Mouse (Mus musculus) heart, embryonic 12.5 days (tissue): ENCODE measurements around the gene Skap1. TPM values are rescaled to one million over a fixed set of nuclear protein-coding genes. Genes with fewer than 3 reads are reported as not detected.

ENCODE experiments used
- ATAC-seq: fragments of 200-750 bp; cut with Nextera tagmentation; 2 replicates; pipeline ENCODE4 v1.8.0; 2017; ENCODE audit warnings: moderate TSS enrichment, moderate library complexity; ENCODE audit not compliant: insufficient number of reproducible peaks, low FRiP score
- H3K27ac ChIP-seq: fragments of 300-500 bp; sonication (generic); 2 replicates; pipeline ENCODE4 v1.5.1; 2016; ENCODE audit warnings: mild to moderate bottlenecking, moderate library complexity; ENCODE audit not compliant: poor library complexity, severe bottlenecking
- H3K27me3 ChIP-seq: fragments of 300-500 bp; sonication (generic); replicated peaks from 2 replicates; pipeline ENCODE4 v1.6.1; 2016; ENCODE audit warnings: mild to moderate bottlenecking, moderate library complexity
- H3K36me3 ChIP-seq: fragments of 300-500 bp; sonication (generic); 2 replicates; pipeline ENCODE4 v1.6.1; 2016; ENCODE audit warnings: mild to moderate bottlenecking, moderate library complexity
- H3K4me1 ChIP-seq: fragments of 300-500 bp; sonication (generic); replicated peaks from 2 replicates; pipeline ENCODE4 v1.6.1; 2016; ENCODE audit warnings: mild to moderate bottlenecking
- H3K4me2 ChIP-seq: fragments of 300-500 bp; sonication (generic); 2 replicates; pipeline ENCODE4 v1.6.1; 2016; ENCODE audit warnings: mild to moderate bottlenecking, moderate library complexity
- H3K4me3 ChIP-seq: fragments of 300-500 bp; sonication (generic); 2 replicates; pipeline ENCODE4 v1.5.1; 2016; ENCODE audit warnings: mild to moderate bottlenecking
- H3K9ac ChIP-seq: fragments of 300-500 bp; sonication (generic); 2 replicates; pipeline ENCODE4 v1.6.1; 2016; ENCODE audit warnings: mild to moderate bottlenecking, moderate library complexity
- H3K9me3 ChIP-seq: fragments of 300-500 bp; sonication (generic); replicated peaks from 2 replicates; pipeline ENCODE4 v1.6.1; 2016; ENCODE audit warnings: mild to moderate bottlenecking, moderate library complexity
- WGBS: fragments of 180-500 bp; shearing (Covaris S2); methylation state at CpG from one replicate; pipeline ENCODE4 v1.1.7; 2016; 5-methylcytosine and 5-hydroxymethylcytosine counted together
- polyA plus RNA-seq: library from polyadenylated mRNA; unstranded; fragments of >200 nt; fragmentation: Nextera tagmentation; extraction: Ambion mirVana; gene quantifications from 2 replicates; pipeline ENCODE4 v1.2.1, GENCODE M21; 2016

Gene Skap1
- polyA plus RNA-seq, 1 experiment from 2014 or later = 0.50 TPM

DNA sequence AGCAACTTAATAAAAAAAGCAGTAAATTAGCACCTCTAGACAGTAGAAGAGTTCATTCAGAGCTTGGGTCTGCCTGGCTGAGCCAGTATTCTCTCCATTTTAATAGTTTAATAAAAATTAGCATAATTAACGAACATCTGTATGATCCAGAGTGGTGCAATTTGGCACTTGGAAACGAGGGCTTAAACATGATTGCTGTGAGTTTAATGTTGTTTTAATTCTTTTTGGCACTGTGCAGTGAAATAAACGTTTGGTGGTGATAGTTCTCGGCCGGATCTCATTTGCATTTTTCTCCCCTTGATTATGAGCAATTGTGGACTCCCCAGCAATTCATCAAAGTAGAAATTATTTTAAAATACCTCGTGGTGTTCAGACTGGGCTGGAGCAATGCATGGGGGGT lies 282.3 kb downstream of the Skap1 start:
- Histone ChIP-seq H3K9me3 (no peaks in the 10 kb centered on the region), H3K4me3 (no peak overlapping the region), H3K36me3 (no peaks in the 10 kb centered on the region), H3K4me1 (no peaks in the 10 kb centered on the region), H3K27me3 (peaks cover 20% of the 10 kb centered on the region; the same call in 1 of the 2 replicates), H3K9ac (no peak overlapping the region), H3K4me2 (no peak overlapping the region), H3K27ac (no peak overlapping the region)
- WGBS = 70% methylated on average over 6 of the region's 6 CpGs
- no peak for ATAC-seq

GRCm38 (mm10) chr11:96747555-96747954 lies 283.2 kb downstream of the Skap1 start:
- H3K9me3 ChIP-seq = no peaks in the 10 kb centered on the region
- H3K27me3 ChIP-seq = peaks cover 11% of the 10 kb centered on the region; the same call in 1 of the 2 replicates
- 55% methylated on average over 3 of the region's 3 CpGs for WGBS
- no peak overlapping the region for H3K4me2 ChIP-seq
- H3K27ac ChIP-seq = no peak overlapping the region
- no peak overlapping the region for H3K9ac ChIP-seq
- H3K36me3 ChIP-seq = no peaks in the 10 kb centered on the region
- no peak overlapping the region for H3K4me3 ChIP-seq
- no peaks in the 10 kb centered on the region for H3K4me1 ChIP-seq
- no peak for ATAC-seq

GRCm38 (mm10) chr11:96755298-96755697 lies 290.9 kb downstream of the Skap1 start:
- H3K4me1 ChIP-seq = no peaks in the 10 kb centered on the region
- no peak overlapping the region for H3K4me2 ChIP-seq
- H3K9ac ChIP-seq = no peak overlapping the region
- H3K9me3 ChIP-seq = peaks cover 6% of the 10 kb centered on the region; the same call in 1 of the 2 replicates
- no peak overlapping the region for H3K27ac ChIP-seq
- no peaks in the 10 kb centered on the region for H3K27me3 ChIP-seq
- ATAC-seq = no peak
- H3K36me3 ChIP-seq = no peaks in the 10 kb centered on the region
- no peak overlapping the region for H3K4me3 ChIP-seq
- whole genome bisulfite sequencing = 86% methylated on average over 2 of the region's 2 CpGs

DNA sequence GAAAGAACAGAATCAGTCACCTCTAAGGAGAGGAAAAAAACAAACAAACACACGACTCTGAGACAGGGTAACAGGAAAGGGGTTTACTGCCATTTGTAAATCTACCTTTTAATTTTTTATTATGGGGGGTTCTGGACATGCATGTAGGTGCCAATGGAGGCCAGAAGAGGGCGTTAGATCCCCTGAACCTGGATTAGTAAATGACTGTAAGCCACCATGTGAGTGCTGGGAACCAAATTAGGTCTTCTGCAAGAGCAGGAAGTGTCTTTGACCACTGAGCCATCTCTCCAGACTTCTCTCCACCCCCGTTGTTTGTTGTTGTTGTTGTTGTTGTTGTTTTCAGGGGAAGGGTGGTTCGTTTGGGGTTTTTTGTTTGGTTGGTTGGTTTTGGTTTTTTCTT lies 293.0 kb downstream of the Skap1 start:
- Histone ChIP-seq H3K4me3 (no peak overlapping the region), H3K9me3 (peaks cover 6% of the 10 kb centered on the region; the same call in 1 of the 2 replicates), H3K27me3 (no peaks in the 10 kb centered on the region), H3K9ac (no peak overlapping the region), H3K27ac (no peak overlapping the region), H3K4me1 (no peaks in the 10 kb centered on the region), H3K36me3 (no peaks in the 10 kb centered on the region), H3K4me2 (no peak overlapping the region)
- WGBS = 50% methylated on average over 4 of the region's 4 CpGs
- no peak for ATAC-seq

GRCm38 (mm10) chr11:96758402-96758801 lies 294.0 kb downstream of the Skap1 start:
- H3K9me3 ChIP-seq = peaks cover 6% of the 10 kb centered on the region; the same call in 1 of the 2 replicates
- 63% methylated on average over 5 of the region's 5 CpGs for WGBS

DNA sequence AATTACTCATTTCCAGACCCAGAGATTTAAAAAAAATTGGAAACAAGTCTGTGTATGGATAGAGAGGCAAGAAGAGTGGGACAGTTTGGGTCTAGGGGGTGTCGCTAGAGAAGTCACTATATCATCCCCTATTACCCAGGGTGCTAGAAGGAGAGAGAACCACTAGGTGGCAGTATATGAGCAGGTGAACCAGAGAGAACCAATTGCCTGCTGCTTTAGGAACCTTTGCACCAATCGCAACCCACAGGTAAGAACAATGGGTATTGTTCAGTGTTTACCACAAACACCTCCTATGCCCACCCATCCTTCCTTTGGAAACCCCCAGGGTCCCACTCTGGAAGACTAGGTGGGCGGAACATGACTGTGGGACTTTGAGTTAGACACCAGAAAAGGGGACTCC lies 295.6 kb downstream of the Skap1 start:
- H3K4me1 ChIP-seq = 0 out of 2 replicates have a peak, but pooled peaks cover 6% of the 10 kb centered on the region
- H3K4me3 ChIP-seq = no peak overlapping the region
- no peaks in the 10 kb centered on the region for H3K27me3 ChIP-seq
- H3K9ac ChIP-seq = no peak overlapping the region
- ATAC-seq = peak; percentile 63; the same call in 1 of the 2 replicates
- 31% methylated on average over 3 of the region's 3 CpGs for WGBS
- no peak overlapping the region for H3K27ac ChIP-seq
- H3K9me3 ChIP-seq = peaks cover 4% of the 10 kb centered on the region; the same call in 1 of the 2 replicates
- no peaks in the 10 kb centered on the region for H3K36me3 ChIP-seq
- H3K4me2 ChIP-seq = no peak overlapping the region

More at GRCm38 (mm10) chr11:96758402-96758801, 294.0 kb downstream of the Skap1 start:
- no peak for ATAC-seq
- no peak overlapping the region for H3K4me3 ChIP-seq
- no peaks in the 10 kb centered on the region for H3K36me3 ChIP-seq
- no peak overlapping the region for H3K4me2 ChIP-seq
- no peak overlapping the region for H3K9ac ChIP-seq
- H3K27ac ChIP-seq = no peak overlapping the region
- no peaks in the 10 kb centered on the region for H3K4me1 ChIP-seq
- no peaks in the 10 kb centered on the region for H3K27me3 ChIP-seq

- WGBS = 55% methylated on average over 7 of the region's 7 CpGs
- no peaks in the 10 kb centered on the region for H3K9me3 ChIP-seq
- H3K27ac ChIP-seq = no peak overlapping the region
- 0 out of 2 replicates have a peak, but pooled peaks cover 6% of the 10 kb centered on the region for H3K4me1 ChIP-seq
- H3K27me3 ChIP-seq = no peaks in the 10 kb centered on the region
- H3K36me3 ChIP-seq = no peaks in the 10 kb centered on the region
- no peak overlapping the region for H3K4me2 ChIP-seq
- H3K9ac ChIP-seq = no peak overlapping the region
- no peak for ATAC-seq
- H3K4me3 ChIP-seq = no peak overlapping the region
These were observed 297.6 kb downstream of the Skap1 start for GRCm38 (mm10) chr11:96761984-96762383.

- no peak overlapping the region for H3K4me3 ChIP-seq
- no peak overlapping the region for H3K9ac ChIP-seq
- no peaks in the 10 kb centered on the region for H3K27me3 ChIP-seq
- no peak for ATAC-seq
- WGBS = 77% methylated on average over 15 of the region's 15 CpGs
- H3K27ac ChIP-seq = no peak overlapping the region
- no peak overlapping the region for H3K4me2 ChIP-seq
- 0 out of 2 replicates have a peak, but pooled peaks cover 6% of the 10 kb centered on the region for H3K4me1 ChIP-seq
- no peaks in the 10 kb centered on the region for H3K9me3 ChIP-seq
- H3K36me3 ChIP-seq = peaks cover 3% of the 10 kb centered on the region
These were observed 298.5 kb downstream of the Skap1 start for GRCm38 (mm10) chr11:96762742-96763470.

- no peak for ATAC-seq
- no peak overlapping the region for H3K4me2 ChIP-seq
- H3K27me3 ChIP-seq = no peaks in the 10 kb centered on the region
- H3K36me3 ChIP-seq = peaks cover 22% of the 10 kb centered on the region
- H3K4me1 ChIP-seq = 0 out of 2 replicates have a peak, but pooled peaks cover 6% of the 10 kb centered on the region
- H3K9me3 ChIP-seq = no peaks in the 10 kb centered on the region
- H3K27ac ChIP-seq = no peak overlapping the region
- H3K4me3 ChIP-seq = no peak overlapping the region
- 46% methylated on average over 13 of the region's 13 CpGs for WGBS
- 0 out of 2 replicates have a peak overlapping the region, but pooled peaks have one; percentile 24 for H3K9ac ChIP-seq
These were observed 300.3 kb downstream of the Skap1 start for GRCm38 (mm10) chr11:96764511-96765350.

GRCm38 (mm10) chr11:96765645-96766044 lies 301.3 kb downstream of the Skap1 start:
- no peak overlapping the region for H3K4me2 ChIP-seq
- ATAC-seq = no peak
- 0 out of 2 replicates have a peak overlapping the region, but pooled peaks have one; percentile 1 for H3K27ac ChIP-seq
- no peak overlapping the region for H3K4me3 ChIP-seq
- H3K36me3 ChIP-seq = peaks cover 31% of the 10 kb centered on the region
- 0 out of 2 replicates have a peak, but pooled peaks cover 6% of the 10 kb centered on the region for H3K4me1 ChIP-seq
- no peaks in the 10 kb centered on the region for H3K9me3 ChIP-seq
- no peak overlapping the region for H3K9ac ChIP-seq
- no peaks in the 10 kb centered on the region for H3K27me3 ChIP-seq
- 61% methylated on average over 7 of the region's 7 CpGs for WGBS

GRCm38 (mm10) chr11:96766555-96766954 lies 302.2 kb downstream of the Skap1 start:
- Histone ChIP-seq H3K4me1 (0 out of 2 replicates have a peak, but pooled peaks cover 6% of the 10 kb centered on the region), H3K36me3 (peaks cover 40% of the 10 kb centered on the region), H3K9ac (no peak overlapping the region), H3K27me3 (no peaks in the 10 kb centered on the region), H3K27ac (no peak overlapping the region), H3K4me3 (no peak overlapping the region), H3K9me3 (no peaks in the 10 kb centered on the region), H3K4me2 (no peak overlapping the region)
- WGBS = 78% methylated on average over 12 of the region's 12 CpGs
- ATAC-seq = no peak
